Mouse (Mus musculus) heart, postnatal 0 days (tissue): ENCODE measurements around the gene Klhl29.

Experiments used
- CTCF ChIP-seq: IDR thresholded peaks from 2 replicates; pipeline ENCODE4 v1.5.1; 2016; ENCODE audit warnings: antibody characterized with exemption, control low read depth, low read depth
- EP300 ChIP-seq: IDR thresholded peaks from 2 replicates; pipeline ENCODE4 v1.6.1; 2016; ENCODE audit warnings: antibody characterized with exemption, low read depth

GRCm38 (mm10) chr12:5230504-5230903 is 145.0 kb downstream of the Klhl29 start:
- TF ChIP-seq EP300, result no peak
- TF ChIP-seq CTCF, result no peak
